ENCODE assay signal across 26 mouse cellular contexts in genomic region chr8:112005601-112006000, GRCm38 (mm10). TPM values are rescaled to one million over a fixed set of nuclear protein-coding genes. Genes with fewer than 3 reads are reported as not detected.
DNase-seq lines count a peak whose midpoint lies in the region; ATAC-seq lines count a peak whose summit lies in the region.
"Had no signal": no experiment of that assay in that cellular context is flagged by ENCODE, and none has a peak within 500 bp of the region (broad histone marks: within the 10 kb centered on the region; RNA-seq: fewer than 3 reads in every experiment).

No protein-coding gene starts in this region.

- no peak for DNase-seq in frontal cortex, postnatal 25 days (ENCODE audit: low spot score in 2 of 2)
- DNase-seq in layer of hippocampus, adult 18-20 months (ENCODE audit: low spot score in 2 of 2): peak; percentile 56 to 67
- DNase-seq in layer of hippocampus, adult 9-10 months (ENCODE audit: low spot score): no peak
- peak; percentile 79 for DNase-seq in right cerebral cortex, adult 18-20 months
- no peak for DNase-seq in right cerebral cortex, postnatal 14 days
- peak; percentile 34 for DNase-seq in skeletal muscle tissue, adult 2 months (ENCODE audit: low read depth, low spot score)
- DNase-seq: adrenal gland, postnatal 36 days; cerebellum, adult 18-20 months; cerebellum, postnatal 36 days; forebrain, postnatal 0 days; liver, embryonic 13.5 days; lung, embryonic 14.5 days; lung, postnatal 36 days; spleen, adult 18-20 months; thymus, adult 2 months had no signal

- no peak overlapping the region for H3K4me3 ChIP-seq in heart, embryonic 12.5 days
- H3K4me3 ChIP-seq: embryonic facial prominence, embryonic 15.5 days; hindbrain, embryonic 10.5 days; limb, embryonic 13.5 days; liver, embryonic 13.5 days; midbrain, embryonic 15.5 days; neural tube, embryonic 15.5 days had no signal

- peaks cover 13% of the 10 kb centered on the region for H3K4me1 ChIP-seq in heart, embryonic 12.5 days (replicated peaks)

- peak; percentile 99 for ATAC-seq in frontal cortex, adult (ENCODE audit: low TSS enrichment)
- no peak for ATAC-seq in heart, embryonic 12.5 days (ENCODE audit: insufficient number of reproducible peaks, low FRiP score)
- ATAC-seq: forebrain, postnatal 0 days; hindbrain, postnatal 0 days; intestine, postnatal 0 days; midbrain, embryonic 15.5 days had no signal

- no peaks in the 10 kb centered on the region for H3K27me3 ChIP-seq in heart, embryonic 12.5 days (replicated peaks)
- H3K27me3 ChIP-seq: embryonic facial prominence, embryonic 15.5 days; limb, embryonic 13.5 days; liver, embryonic 13.5 days; midbrain, embryonic 15.5 days; neural tube, embryonic 15.5 days had no signal

- no peaks in the 10 kb centered on the region for H3K9me3 ChIP-seq in heart, embryonic 12.5 days (replicated peaks)
- H3K9me3 ChIP-seq: embryonic facial prominence, embryonic 15.5 days; G1E; hindbrain, embryonic 10.5 days; limb, embryonic 13.5 days; liver, embryonic 13.5 days; midbrain, embryonic 15.5 days; neural tube, embryonic 15.5 days had no signal

- H3K27ac ChIP-seq in heart, embryonic 12.5 days (ENCODE audit: poor library complexity, severe bottlenecking): no peak overlapping the region
- H3K27ac ChIP-seq: embryonic facial prominence, embryonic 15.5 days; hindbrain, embryonic 10.5 days; hindbrain, postnatal 0 days; limb, embryonic 13.5 days; liver, embryonic 13.5 days; midbrain, embryonic 15.5 days; neural tube, embryonic 15.5 days had no signal

- H3K36me3 ChIP-seq in heart, embryonic 12.5 days: peaks cover 60% of the 10 kb centered on the region

- no peak overlapping the region for H3K9ac ChIP-seq in heart, embryonic 12.5 days
- H3K9ac ChIP-seq: embryonic facial prominence, embryonic 15.5 days; forebrain, postnatal 0 days; limb, embryonic 13.5 days; liver, embryonic 13.5 days; lung, embryonic 14.5 days; midbrain, embryonic 15.5 days; neural tube, embryonic 15.5 days had no signal

- H3K4me2 ChIP-seq in heart, embryonic 12.5 days: no peak overlapping the region
- H3K4me2 ChIP-seq: embryonic facial prominence, embryonic 15.5 days; limb, embryonic 13.5 days; liver, embryonic 13.5 days; lung, embryonic 14.5 days; midbrain, embryonic 15.5 days; neural tube, embryonic 15.5 days had no signal

- 87% methylated on average over 6 of the region's 6 CpGs for WGBS in heart, embryonic 12.5 days

RNA-seq across cellular contexts. Expression of gene Kars, which starts 5.5 kb away (rescaled TPM):
- total RNA-seq in layer of hippocampus, adult 18-20 months (2021): 10 to 100 TPM; 81.0 to 91.2 TPM
- 146 and 153 TPM in 2 replicates for polyA plus RNA-seq in heart, embryonic 12.5 days (2016; fragmentation: Nextera tagmentation; extraction: Ambion mirVana)

RNA-seq across cellular contexts. Expression of gene Terf2ip, which starts 5.6 kb away (rescaled TPM):
- 10 to 100 TPM; 42.9 to 43.9 TPM for total RNA-seq in layer of hippocampus, adult 18-20 months (2021)
- 18.8 and 20.7 TPM in 2 replicates for polyA plus RNA-seq in heart, embryonic 12.5 days (2016; fragmentation: Nextera tagmentation; extraction: Ambion mirVana)

RNA-seq across cellular contexts. Expression of gene Gm6793, which starts 9.2 kb away (rescaled TPM):
- total RNA-seq in layer of hippocampus, adult 18-20 months (2021): under 1 TPM in 1 of 2 experiments, not detected in 1; 0.25 TPM
- polyA plus RNA-seq in heart, embryonic 12.5 days (2016; fragmentation: Nextera tagmentation; extraction: Ambion mirVana): 0.11 and 0.68 TPM in 2 replicates
- total RNA-seq: forebrain, postnatal 0 days; hindbrain, postnatal 0 days; megakaryocyte-erythroid progenitor cell, adult 5-6 weeks had no signal
- polyA plus RNA-seq: G1E; thymus, adult 2 months had no signal

RNA-seq across cellular contexts. Expression of gene Adat1, which starts 13.5 kb away (rescaled TPM):
- 1 to 10 TPM; 5.7 to 6.2 TPM for total RNA-seq in layer of hippocampus, adult 18-20 months (2021)
- polyA plus RNA-seq in heart, embryonic 12.5 days (2016; fragmentation: Nextera tagmentation; extraction: Ambion mirVana): 6.5 TPM in 2 replicates

Comparison
In these comparisons a context has a peak if more than half of its experiments do, and no peak if none do; other contexts are left out.
1. DNase-seq: peak in layer of hippocampus, adult 18-20 months (2 of 2), right cerebral cortex, adult 18-20 months (single experiment) and skeletal muscle tissue, adult 2 months (single experiment); none in frontal cortex, postnatal 25 days (0 of 2), layer of hippocampus, adult 9-10 months (single experiment) and right cerebral cortex, postnatal 14 days (single experiment).